Mouse (Mus musculus) limb, embryonic 11.5 days (tissue): ENCODE measurements at regions not wholly inside any gene's neighbourhood (a gene's known extent, or its start where the extent isn't known, plus 50 kb on each side); places are given as distances from the start of the nearest gene placed in this dataset.

Source experiments
- ATAC-seq: fragments of 200-750 bp; cut with Nextera tagmentation; 2 replicates; pipeline ENCODE4 v1.8.0; 2017; ENCODE audit warnings: low read depth; ENCODE audit not compliant: insufficient number of reproducible peaks, low FRiP score, low TSS enrichment
- DNase-seq: peaks from one replicate; pipeline ENCODE4 v3.0.0-alpha.2; 2015; ENCODE audit warnings: low spot score
- H3K27ac ChIP-seq: fragments of 300-500 bp; sonication (generic); replicated peaks from 2 replicates; pipeline ENCODE4 v1.5.1; 2014; ENCODE audit warnings: low read depth, mild to moderate bottlenecking, low read length
- H3K27me3 ChIP-seq: fragments of 300-500 bp; sonication (generic); 2 replicates; pipeline ENCODE4 v1.6.1; 2014; ENCODE audit warnings: mild to moderate bottlenecking, low read length, mixed read lengths; ENCODE audit not compliant: control insufficient read depth, insufficient read depth
- H3K36me3 ChIP-seq: fragments of 300-500 bp; sonication (generic); 2 replicates; pipeline ENCODE4 v1.6.1; 2014; ENCODE audit warnings: mild to moderate bottlenecking, low read length, moderate library complexity, mixed read lengths; ENCODE audit not compliant: control insufficient read depth, insufficient read depth
- H3K4me1 ChIP-seq: fragments of 300-500 bp; sonication (generic); 2 replicates; pipeline ENCODE4 v1.6.1; 2014; ENCODE audit warnings: low read length, mixed read lengths; ENCODE audit not compliant: control insufficient read depth, insufficient read depth
- H3K4me2 ChIP-seq: fragments of 300-500 bp; sonication (generic); 2 replicates; pipeline ENCODE4 v1.6.1; 2014; ENCODE audit warnings: low read depth, mild to moderate bottlenecking, moderate library complexity; ENCODE audit not compliant: severe bottlenecking
- H3K4me3 ChIP-seq: fragments of 300-500 bp; sonication (generic); 2 replicates; pipeline ENCODE4 v1.5.1; 2014; ENCODE audit warnings: low read depth, low read length
- H3K9ac ChIP-seq: fragments of 300-500 bp; sonication (generic); 2 replicates; pipeline ENCODE4 v1.6.1; 2014; ENCODE audit warnings: mild to moderate bottlenecking, low read length
- H3K9me3 ChIP-seq: fragments of 300-500 bp; sonication (generic); 2 replicates; pipeline ENCODE4 v1.6.1; 2016; ENCODE audit warnings: low read length; ENCODE audit not compliant: control insufficient read depth
- WGBS: fragments of 180-500 bp; shearing (Covaris S2); extraction: QIAGEN DNeasy Blood & Tissue Kit; methylation state at CpG from one replicate; pipeline ENCODE4 v1.1.7; 2014; 5-methylcytosine and 5-hydroxymethylcytosine counted together

- DNase-seq (no peak), ATAC-seq (no peak)
- no peak overlapping the region for H3K27ac ChIP-seq
- no peak overlapping the region for H3K9ac ChIP-seq
- H3K27me3 ChIP-seq: no peaks in the 10 kb centered on the region
- H3K4me1 ChIP-seq: no peaks in the 10 kb centered on the region
- no peaks in the 10 kb centered on the region for H3K36me3 ChIP-seq
- no peak overlapping the region for H3K4me2 ChIP-seq
- H3K4me3 ChIP-seq: no peak overlapping the region
- 49% methylated on average over 9 of the region's 9 CpGs for WGBS
- no peaks in the 10 kb centered on the region for H3K9me3 ChIP-seq
Observed at GRCm38 (mm10) chr7:67462591-67462990, 89.9 kb upstream of the Mef2a start.

- Histone ChIP-seq H3K36me3 (no peaks in the 10 kb centered on the region), H3K4me1 (no peaks in the 10 kb centered on the region), H3K27me3 (no peaks in the 10 kb centered on the region)
Observed at GRCm38 (mm10) chr7:67461333-67462255, 88.9 kb upstream of the Mef2a start.

GRCm38 (mm10) chr7:67459810-67460209, 87.2 kb upstream of the Mef2a start:
- Histone ChIP-seq H3K36me3 (no peaks in the 10 kb centered on the region), H3K27ac (no peak overlapping the region), H3K9ac (no peak overlapping the region), H3K4me2 (no peak overlapping the region), H3K4me3 (no peak overlapping the region), H3K27me3 (no peaks in the 10 kb centered on the region), H3K9me3 (no peaks in the 10 kb centered on the region), H3K4me1 (no peaks in the 10 kb centered on the region)
- DNase-seq (no peak), ATAC-seq (no peak)
- WGBS: 82% methylated on average over 10 of the region's 10 CpGs

More at GRCm38 (mm10) chr7:67461333-67462255, 88.9 kb upstream of the Mef2a start:
- H3K27ac ChIP-seq: no peak overlapping the region
- no peak overlapping the region for H3K4me2 ChIP-seq
- DNase-seq: no peak
- H3K9me3 ChIP-seq: no peaks in the 10 kb centered on the region
- no peak overlapping the region for H3K4me3 ChIP-seq
- no peak for ATAC-seq
- H3K9ac ChIP-seq: no peak overlapping the region
- 90% methylated on average over 11 of the region's 11 CpGs for WGBS

GRCm38 (mm10) chr7:67459209-67459608, 86.6 kb upstream of the Mef2a start:
- H3K27ac ChIP-seq: no peak overlapping the region
- H3K4me2 ChIP-seq: no peak overlapping the region
- H3K9me3 ChIP-seq: no peaks in the 10 kb centered on the region
- H3K9ac ChIP-seq: no peak overlapping the region
- 96% methylated on average over 9 of the region's 9 CpGs for WGBS
- no peaks in the 10 kb centered on the region for H3K36me3 ChIP-seq
- H3K27me3 ChIP-seq: no peaks in the 10 kb centered on the region
- DNase-seq (no peak), ATAC-seq (no peak)
- no peak overlapping the region for H3K4me3 ChIP-seq
- no peaks in the 10 kb centered on the region for H3K4me1 ChIP-seq

GRCm38 (mm10) chr7:67458640-67459039, 86.0 kb upstream of the Mef2a start:
- H3K4me1 ChIP-seq: no peaks in the 10 kb centered on the region
- no peak for ATAC-seq
- no peak overlapping the region for H3K9ac ChIP-seq
- H3K36me3 ChIP-seq: no peaks in the 10 kb centered on the region
- H3K27me3 ChIP-seq: no peaks in the 10 kb centered on the region
- no peaks in the 10 kb centered on the region for H3K9me3 ChIP-seq
- no peak overlapping the region for H3K4me3 ChIP-seq
- DNase-seq: no peak
- no peak overlapping the region for H3K27ac ChIP-seq
- WGBS: 91% methylated on average over 4 of the region's 4 CpGs
- H3K4me2 ChIP-seq: no peak overlapping the region

- Histone ChIP-seq H3K4me2 (no peak overlapping the region), H3K36me3 (no peaks in the 10 kb centered on the region), H3K9ac (no peak overlapping the region), H3K4me1 (no peaks in the 10 kb centered on the region), H3K9me3 (no peaks in the 10 kb centered on the region), H3K27me3 (no peaks in the 10 kb centered on the region), H3K27ac (no peak overlapping the region), H3K4me3 (no peak overlapping the region)
- WGBS: 89% methylated on average over 1 of the region's 1 CpGs
- ATAC-seq (no peak), DNase-seq (no peak)
Observed at GRCm38 (mm10) chr7:67457898-67458297, 85.2 kb upstream of the Mef2a start.

- no peaks in the 10 kb centered on the region; the same call in 1 of the 2 replicates for H3K36me3 ChIP-seq
- no peaks in the 10 kb centered on the region for H3K9me3 ChIP-seq
- H3K4me2 ChIP-seq: no peak overlapping the region
- H3K4me3 ChIP-seq: no peak overlapping the region
- no peak for ATAC-seq
- no peaks in the 10 kb centered on the region for H3K4me1 ChIP-seq
- no peaks in the 10 kb centered on the region for H3K27me3 ChIP-seq
- no peak overlapping the region for H3K27ac ChIP-seq
- no peak for DNase-seq
- no peak overlapping the region for H3K9ac ChIP-seq
- 86% methylated on average over 4 of the region's 4 CpGs for WGBS
Observed at GRCm38 (mm10) chr7:67456015-67456414, 83.4 kb upstream of the Mef2a start.

GRCm38 (mm10) chr7:67454458-67454857, 81.8 kb upstream of the Mef2a start:
- no peak for DNase-seq
- H3K4me2 ChIP-seq: no peak overlapping the region
- H3K27me3 ChIP-seq: no peaks in the 10 kb centered on the region
- H3K36me3 ChIP-seq: no peaks in the 10 kb centered on the region; the same call in 1 of the 2 replicates
- H3K9me3 ChIP-seq: no peaks in the 10 kb centered on the region
- no peak for ATAC-seq
- no peak overlapping the region for H3K4me3 ChIP-seq
- H3K9ac ChIP-seq: no peak overlapping the region
- 28% methylated on average over 4 of the region's 4 CpGs for WGBS
- H3K4me1 ChIP-seq: no peaks in the 10 kb centered on the region
- H3K27ac ChIP-seq: no peak overlapping the region
